Mouse (Mus musculus) bone marrow, adult 2 months (tissue): ENCODE data around the gene Dusp12.

ENCODE experiments used
- CTCF ChIP-seq: fragments of 200-500 bp; IDR thresholded peaks from 2 replicates; pipeline ENCODE4 v1.5.1; 2011; ENCODE audit warnings: low read length, control low read depth; ENCODE audit not compliant: control insufficient read depth, insufficient read depth
- POLR2A ChIP-seq: fragments of 200-500 bp; IDR thresholded peaks from 2 replicates; pipeline ENCODE4 v1.6.1; 2011; ENCODE audit warnings: low read depth, mild to moderate bottlenecking, control low read depth, low read length, borderline replicate concordance; ENCODE audit not compliant: control insufficient read depth

DNA sequence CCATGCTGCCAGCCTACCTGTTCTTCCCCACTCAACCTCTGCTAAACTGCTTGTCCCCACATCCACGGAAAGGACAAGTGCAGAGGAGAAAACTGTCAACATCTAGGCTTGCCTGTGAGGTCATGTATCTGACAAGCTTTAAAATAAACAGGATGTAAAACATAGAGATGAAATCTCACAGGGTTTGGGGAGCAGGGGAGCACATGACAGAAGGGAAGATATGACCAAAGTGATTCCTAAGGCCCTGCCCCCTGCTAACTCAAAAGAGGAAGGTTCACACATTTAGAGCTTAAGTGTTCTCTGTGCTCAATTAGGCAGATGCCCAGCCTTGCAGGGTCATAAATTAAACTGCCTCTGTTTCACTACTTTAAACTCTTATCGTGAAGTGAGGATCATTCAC lies 49.0 kb upstream of the Dusp12 start:
- TF ChIP-seq CTCF: no peak
- no peak for TF ChIP-seq POLR2A
